Mouse (Mus musculus) cerebellum, adult 2 months (tissue): ENCODE results near the gene Snrnp40.

Experiments
- CTCF ChIP-seq: fragments of 200-500 bp; IDR thresholded peaks from 2 replicates; pipeline ENCODE4 v1.5.1; 2011; ENCODE audit warnings: low read depth, mild to moderate bottlenecking, control low read depth, low read length, moderate library complexity, borderline replicate concordance; ENCODE audit not compliant: insufficient read depth
- POLR2A ChIP-seq: fragments of 200-500 bp; IDR thresholded peaks from 2 replicates; pipeline ENCODE4 v1.6.1; 2011; ENCODE audit warnings: low read length, control low read depth, borderline replicate concordance; ENCODE audit not compliant: insufficient read depth

- TF ChIP-seq CTCF: peak; percentile 15; the same call in 1 of the 2 replicates
- TF ChIP-seq POLR2A: no peak
These were observed 9.1 kb upstream of the Snrnp40 start for GRCm38 (mm10) chr4:130350690-130351422.
